Mouse (Mus musculus): ENCODE results near the gene Kank4. TPM values are rescaled to one million over a fixed set of nuclear protein-coding genes. Genes with fewer than 3 reads are reported as not detected.
A peak's percentile ranks its signal among the peaks of the same experiment; 100 is the strongest.

Kank4 gene
- polyA plus RNA-seq, 1 experiment from 2014 or later: 0.84 TPM

DNA sequence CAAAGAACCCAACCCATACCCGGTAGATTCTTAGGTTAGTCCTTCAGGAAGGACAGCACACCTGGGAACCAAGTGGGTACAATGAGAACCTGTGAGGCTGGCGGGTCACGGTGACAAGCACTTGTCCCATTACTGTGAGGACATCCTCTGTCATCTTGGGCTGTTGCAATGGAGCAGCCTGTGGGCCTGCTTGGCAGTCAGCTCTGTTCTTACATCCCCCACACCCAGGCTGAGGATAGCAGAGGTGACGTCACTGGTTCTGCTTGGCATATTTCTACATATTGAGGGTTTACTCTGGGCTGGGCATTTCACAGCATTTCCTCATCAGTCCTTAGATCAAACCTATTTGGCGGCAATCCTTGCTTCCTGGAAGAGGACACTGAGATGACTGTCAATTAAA, 43.6 kb downstream of the Kank4 start:
- H3K4me1 ChIP-seq (ENCODE audit: control insufficient read depth in 2 of 2, insufficient read depth in 2 of 2, low read length in 2 of 2): peaks cover 8 to 17% of the 10 kb centered on the region in 2 experiments
- peaks cover 6% of the 10 kb centered on the region; the same call in 1 of the 2 replicates for H3K27me3 ChIP-seq (ENCODE audit: control insufficient read depth, insufficient read depth, low read length)
- no peak overlapping the region for H3K4me3 ChIP-seq (ENCODE audit: control insufficient read depth in 1 of 2, insufficient read depth in 1 of 2, low read depth in 1 of 2, low read length in 2 of 2)
- WGBS: 78% methylated on average over 5 of the region's 5 CpGs
- H3K9me3 ChIP-seq (ENCODE audit: control insufficient read depth, low read length): no peaks in the 10 kb centered on the region
- no peak for ATAC-seq (ENCODE audit: insufficient number of reproducible peaks, insufficient read depth, low FRiP score, low read depth)
- no peaks in the 10 kb centered on the region for H3K36me3 ChIP-seq (ENCODE audit: control insufficient read depth, insufficient read depth, low read length)
- no peak overlapping the region for H3K9ac ChIP-seq (ENCODE audit: low read length)
- H3K27ac ChIP-seq (replicated peaks in 1 of 2; ENCODE audit: control insufficient read depth in 1 of 2, insufficient read depth in 1 of 2, low read depth in 2 of 2, low read length in 2 of 2): no peak overlapping the region
- no peak overlapping the region for H3K4me2 ChIP-seq (ENCODE audit: low read length)

DNA sequence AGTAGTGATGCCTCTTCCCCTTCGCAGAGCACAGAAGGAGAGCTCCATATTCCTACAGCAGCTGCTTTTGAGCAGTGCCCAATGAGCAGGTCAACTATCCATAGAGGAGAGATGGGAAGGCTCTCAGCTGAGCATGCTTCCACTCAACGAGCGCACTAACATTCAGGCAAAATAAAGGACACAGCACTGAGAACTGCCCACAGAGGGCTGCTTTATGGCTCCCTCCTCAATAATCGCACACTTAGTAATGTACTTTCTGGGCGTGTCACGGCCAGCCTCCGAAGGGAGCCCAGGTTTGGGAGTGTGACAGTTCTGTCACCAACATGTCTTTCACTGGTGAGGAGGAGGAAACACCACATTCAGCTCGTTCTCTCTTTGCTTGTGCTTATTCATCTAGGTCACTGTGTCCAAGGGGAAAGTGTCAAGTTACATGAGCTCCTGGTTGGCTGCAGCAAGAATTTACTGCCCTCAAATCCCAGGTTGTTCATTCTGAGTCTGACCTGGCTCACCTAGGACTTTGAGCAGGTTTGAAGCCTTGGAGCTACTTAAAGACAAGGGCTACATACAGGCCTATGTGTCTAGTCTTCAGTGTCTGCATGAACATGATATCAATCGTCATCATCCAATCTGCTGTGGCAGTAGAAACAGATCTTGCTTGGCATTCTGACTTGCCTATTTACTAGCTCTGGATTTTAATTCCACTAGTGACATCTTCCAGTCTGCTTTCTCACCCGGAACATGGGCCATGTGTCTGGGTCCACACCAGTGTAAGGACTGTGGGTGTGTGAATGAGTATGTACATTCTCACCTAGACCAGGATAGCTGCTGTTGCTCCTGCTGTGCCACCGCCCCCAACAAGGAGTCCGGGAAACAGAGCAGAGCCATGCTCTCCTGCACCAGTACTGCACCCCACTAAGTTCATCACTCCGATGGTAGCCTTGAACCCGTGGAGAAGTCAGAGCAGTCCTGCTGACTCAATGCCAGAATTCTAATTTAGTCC, 49.9 kb downstream of the Kank4 start:
- Histone ChIP-seq H3K27ac (replicated peaks in 1 of 2; ENCODE audit: control insufficient read depth in 1 of 2, insufficient read depth in 1 of 2, low read depth in 2 of 2, low read length in 2 of 2) (no peak overlapping the region), H3K4me3 (ENCODE audit: control insufficient read depth in 1 of 2, insufficient read depth in 1 of 2, low read depth in 1 of 2, low read length in 2 of 2) (no peak overlapping the region), H3K4me1 (ENCODE audit: control insufficient read depth in 2 of 2, insufficient read depth in 2 of 2, low read length in 2 of 2) (0 out of 4 replicates have a peak, but pooled peaks cover 0 to 3% of the 10 kb centered on the region in 2 experiments), H3K9me3 (ENCODE audit: control insufficient read depth, low read length) (peaks cover 5% of the 10 kb centered on the region; the same call in 1 of the 2 replicates), H3K36me3 (ENCODE audit: control insufficient read depth, insufficient read depth, low read length) (no peaks in the 10 kb centered on the region), H3K9ac (ENCODE audit: low read length) (no peak overlapping the region), H3K4me2 (ENCODE audit: low read length) (no peak overlapping the region), H3K27me3 (ENCODE audit: control insufficient read depth, insufficient read depth, low read length) (no peaks in the 10 kb centered on the region)
- WGBS: 62% methylated on average over 14 of the region's 14 CpGs
- no peak for ATAC-seq (ENCODE audit: insufficient number of reproducible peaks, insufficient read depth, low FRiP score, low read depth)

DNA sequence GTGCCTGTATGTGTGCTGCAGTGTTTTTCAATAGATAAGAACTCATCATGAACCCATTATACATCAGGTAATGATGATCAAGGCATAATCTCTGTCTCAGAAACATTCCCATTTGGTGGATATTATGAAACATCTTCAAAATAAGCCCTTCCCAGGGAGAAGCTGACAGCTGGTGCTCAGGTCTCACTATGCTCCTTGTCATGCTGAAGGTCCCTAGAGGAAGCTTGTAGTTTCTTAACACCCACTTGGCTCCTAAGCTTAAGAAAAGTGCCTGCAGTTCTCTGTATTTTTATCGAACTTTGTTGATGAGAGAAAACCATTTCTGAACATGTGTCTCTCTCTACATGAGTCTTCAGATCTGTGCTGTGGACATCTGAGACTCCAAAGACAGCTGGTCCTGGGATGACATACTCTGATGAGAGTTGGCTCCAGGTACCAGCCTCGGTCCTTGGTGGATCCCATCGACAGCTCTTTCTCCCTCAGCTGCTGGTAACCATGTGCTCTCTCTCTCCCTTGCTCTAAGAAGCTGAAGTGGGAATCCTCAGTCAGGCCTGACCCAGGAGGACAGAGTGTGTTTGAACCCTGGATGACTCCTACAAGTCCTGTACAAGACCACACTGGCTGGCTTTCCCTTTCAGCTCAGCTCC, 58.3 kb downstream of the Kank4 start:
- Histone ChIP-seq H3K9ac (ENCODE audit: low read length) (no peak overlapping the region), H3K4me2 (ENCODE audit: low read length) (no peak overlapping the region), H3K36me3 (ENCODE audit: control insufficient read depth, insufficient read depth, low read length) (no peaks in the 10 kb centered on the region), H3K27me3 (ENCODE audit: control insufficient read depth, insufficient read depth, low read length) (no peaks in the 10 kb centered on the region), H3K4me1 (ENCODE audit: control insufficient read depth in 2 of 2, insufficient read depth in 2 of 2, low read length in 2 of 2) (no peaks in the 10 kb centered on the region; a peak in 1 of 4 replicates), H3K4me3 (ENCODE audit: control insufficient read depth in 1 of 2, insufficient read depth in 1 of 2, low read depth in 1 of 2, low read length in 2 of 2) (no peak overlapping the region), H3K27ac (replicated peaks in 1 of 2; ENCODE audit: control insufficient read depth in 1 of 2, insufficient read depth in 1 of 2, low read depth in 2 of 2, low read length in 2 of 2) (no peak overlapping the region), H3K9me3 (ENCODE audit: control insufficient read depth, low read length) (no peaks in the 10 kb centered on the region)
- WGBS: 64% methylated on average over 3 of the region's 3 CpGs
- ATAC-seq (ENCODE audit: insufficient number of reproducible peaks, insufficient read depth, low FRiP score, low read depth): no peak

DNA sequence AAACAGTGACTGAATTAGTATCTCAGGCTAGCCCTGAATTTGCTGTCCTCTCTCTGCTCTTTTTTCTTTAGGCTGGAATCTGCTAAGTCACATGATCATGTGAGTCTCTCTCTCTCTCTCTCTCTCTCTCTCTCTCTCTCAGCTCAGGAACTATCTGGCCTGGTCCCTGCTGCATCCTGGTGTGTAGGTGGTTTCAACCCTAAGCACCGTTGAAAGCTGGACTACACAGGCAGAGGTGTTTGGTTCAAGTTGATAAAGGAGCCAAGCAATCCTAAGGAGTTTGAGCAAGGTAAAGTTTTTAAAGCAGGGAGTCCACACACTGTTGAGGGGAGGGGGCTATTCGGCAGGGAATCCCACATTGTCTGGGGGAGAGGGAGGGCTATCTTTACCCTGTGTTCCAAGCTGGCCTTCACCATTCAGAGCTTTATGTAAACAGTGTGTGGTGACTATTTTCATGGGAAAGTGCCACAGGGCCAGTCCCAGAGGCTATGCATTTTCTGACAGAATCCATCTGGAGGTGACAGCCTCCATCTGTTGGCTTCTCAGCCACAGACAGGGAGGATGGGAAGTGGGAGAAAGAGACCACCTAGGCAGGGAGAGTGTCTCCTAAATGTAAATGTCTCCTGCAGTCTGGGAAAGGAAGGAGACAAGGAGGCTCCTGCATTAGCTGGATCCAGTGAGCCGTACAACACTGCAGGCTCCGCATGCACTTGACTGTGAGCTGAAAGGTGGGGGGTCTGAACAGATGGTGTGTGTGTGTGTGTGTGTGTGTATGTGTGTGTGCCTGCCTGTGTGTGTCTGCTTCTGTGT, 59.1 kb downstream of the Kank4 start:
- WGBS: 47% methylated on average over 4 of the region's 4 CpGs
- Histone ChIP-seq H3K4me2 (ENCODE audit: low read length) (no peak overlapping the region), H3K9me3 (ENCODE audit: control insufficient read depth, low read length) (no peaks in the 10 kb centered on the region), H3K27me3 (ENCODE audit: control insufficient read depth, insufficient read depth, low read length) (no peaks in the 10 kb centered on the region), H3K4me1 (ENCODE audit: control insufficient read depth in 2 of 2, insufficient read depth in 2 of 2, low read length in 2 of 2) (no peaks in the 10 kb centered on the region; a peak in 1 of 4 replicates), H3K27ac (replicated peaks in 1 of 2; ENCODE audit: control insufficient read depth in 1 of 2, insufficient read depth in 1 of 2, low read depth in 2 of 2, low read length in 2 of 2) (no peak overlapping the region), H3K4me3 (ENCODE audit: control insufficient read depth in 1 of 2, insufficient read depth in 1 of 2, low read depth in 1 of 2, low read length in 2 of 2) (no peak overlapping the region), H3K9ac (ENCODE audit: low read length) (no peak overlapping the region), H3K36me3 (ENCODE audit: control insufficient read depth, insufficient read depth, low read length) (no peaks in the 10 kb centered on the region)
- ATAC-seq (ENCODE audit: insufficient number of reproducible peaks, insufficient read depth, low FRiP score, low read depth): peak; percentile 35; the same call in 1 of the 2 replicates

DNA sequence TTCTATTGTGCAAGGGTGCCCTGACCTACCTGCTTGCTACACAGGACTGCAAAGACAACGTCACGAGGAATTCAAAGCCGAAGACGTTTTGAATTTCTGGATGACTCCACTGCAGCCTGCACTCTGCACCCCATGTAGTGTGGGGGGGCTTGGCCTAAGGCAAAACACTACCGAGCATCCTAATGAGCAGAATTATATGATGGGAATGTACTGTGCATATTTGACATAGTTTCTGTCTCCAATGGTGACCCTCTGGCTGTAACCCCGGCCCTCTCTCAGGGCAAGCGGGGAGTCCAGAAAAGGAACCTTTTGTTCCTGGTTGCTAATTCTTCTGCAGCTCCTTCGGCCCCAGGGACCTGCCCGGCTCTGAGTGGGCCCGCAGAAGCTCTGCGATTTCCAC, 61.2 kb downstream of the Kank4 start:
- no peak for ATAC-seq (ENCODE audit: insufficient number of reproducible peaks, insufficient read depth, low FRiP score, low read depth)
- no peaks in the 10 kb centered on the region; a peak in 1 of 4 replicates for H3K4me1 ChIP-seq (ENCODE audit: control insufficient read depth in 2 of 2, insufficient read depth in 2 of 2, low read length in 2 of 2)
- no peaks in the 10 kb centered on the region for H3K36me3 ChIP-seq (ENCODE audit: control insufficient read depth, insufficient read depth, low read length)
- WGBS: 67% methylated on average over 11 of the region's 11 CpGs
- no peaks in the 10 kb centered on the region for H3K27me3 ChIP-seq (ENCODE audit: control insufficient read depth, insufficient read depth, low read length)
- H3K4me3 ChIP-seq (ENCODE audit: control insufficient read depth in 1 of 2, insufficient read depth in 1 of 2, low read depth in 1 of 2, low read length in 2 of 2): no peak overlapping the region
- no peak overlapping the region for H3K27ac ChIP-seq (replicated peaks in 1 of 2; ENCODE audit: control insufficient read depth in 1 of 2, insufficient read depth in 1 of 2, low read depth in 2 of 2, low read length in 2 of 2)
- no peaks in the 10 kb centered on the region for H3K9me3 ChIP-seq (ENCODE audit: control insufficient read depth, low read length)
- no peak overlapping the region for H3K4me2 ChIP-seq (ENCODE audit: low read length)
- H3K9ac ChIP-seq (ENCODE audit: low read length): no peak overlapping the region

DNA sequence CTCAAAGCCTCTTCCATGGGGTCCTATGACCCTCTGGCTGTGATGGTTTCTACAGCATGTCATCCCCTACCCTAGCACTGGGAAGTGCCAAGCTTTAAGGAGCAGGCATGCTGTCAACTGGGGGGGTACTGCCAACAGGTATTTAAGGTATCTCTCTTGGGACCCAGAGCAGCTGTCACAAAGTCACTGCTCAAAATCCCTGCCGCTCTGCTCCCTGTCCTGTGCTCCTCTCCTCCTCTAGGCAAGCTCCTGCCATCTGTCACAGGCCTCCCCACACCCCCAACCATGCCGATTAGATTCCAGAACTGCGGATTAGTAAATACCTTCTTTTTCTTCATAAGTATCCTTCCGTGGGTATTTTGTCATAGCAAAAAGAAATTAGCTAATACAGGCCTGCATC, 62.9 kb downstream of the Kank4 start:
- WGBS: 73% methylated on average over 4 of the region's 4 CpGs
- no peaks in the 10 kb centered on the region for H3K27me3 ChIP-seq (ENCODE audit: control insufficient read depth, insufficient read depth, low read length)
- H3K4me3 ChIP-seq (ENCODE audit: control insufficient read depth in 1 of 2, insufficient read depth in 1 of 2, low read depth in 1 of 2, low read length in 2 of 2): no peak overlapping the region
- no peaks in the 10 kb centered on the region for H3K9me3 ChIP-seq (ENCODE audit: control insufficient read depth, low read length)
- H3K4me2 ChIP-seq (ENCODE audit: low read length): no peak overlapping the region
- no peak for ATAC-seq (ENCODE audit: insufficient number of reproducible peaks, insufficient read depth, low FRiP score, low read depth)
- H3K36me3 ChIP-seq (ENCODE audit: control insufficient read depth, insufficient read depth, low read length): no peaks in the 10 kb centered on the region
- no peaks in the 10 kb centered on the region; a peak in 1 of 4 replicates for H3K4me1 ChIP-seq (ENCODE audit: control insufficient read depth in 2 of 2, insufficient read depth in 2 of 2, low read length in 2 of 2)
- no peak overlapping the region for H3K9ac ChIP-seq (ENCODE audit: low read length)
- H3K27ac ChIP-seq (replicated peaks in 1 of 2; ENCODE audit: control insufficient read depth in 1 of 2, insufficient read depth in 1 of 2, low read depth in 2 of 2, low read length in 2 of 2): no peak overlapping the region

DNA sequence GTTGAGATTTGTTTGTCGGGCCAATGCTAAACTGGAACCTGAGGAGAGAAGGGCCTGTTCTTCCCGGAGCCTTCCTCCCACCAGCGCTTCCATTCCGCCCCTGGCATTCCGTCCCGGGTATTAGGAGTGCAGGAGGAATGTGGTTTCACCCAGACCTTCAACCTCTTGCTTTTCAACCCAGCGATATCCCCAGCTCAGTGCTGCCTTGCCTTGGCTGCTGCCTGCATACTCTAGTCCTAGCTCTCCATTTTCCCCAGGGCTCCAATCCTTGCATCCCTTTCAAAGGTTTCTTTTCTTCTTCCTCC, 73.5 kb downstream of the Kank4 start:
- Histone ChIP-seq H3K27me3 (ENCODE audit: control insufficient read depth, insufficient read depth, low read length) (no peaks in the 10 kb centered on the region), H3K36me3 (ENCODE audit: control insufficient read depth, insufficient read depth, low read length) (no peaks in the 10 kb centered on the region), H3K27ac (replicated peaks in 1 of 2; ENCODE audit: control insufficient read depth in 1 of 2, insufficient read depth in 1 of 2, low read depth in 2 of 2, low read length in 2 of 2) (no peak overlapping the region; a peak in 1 of 4 replicates), H3K9ac (ENCODE audit: low read length) (no peak overlapping the region), H3K4me3 (ENCODE audit: control insufficient read depth in 1 of 2, insufficient read depth in 1 of 2, low read depth in 1 of 2, low read length in 2 of 2) (no peak overlapping the region), H3K4me2 (ENCODE audit: low read length) (no peak overlapping the region), H3K9me3 (ENCODE audit: control insufficient read depth, low read length) (no peaks in the 10 kb centered on the region), H3K4me1 (ENCODE audit: control insufficient read depth in 2 of 2, insufficient read depth in 2 of 2, low read length in 2 of 2) (peaks cover 0 to 2% of the 10 kb centered on the region in 2 experiments; a peak in 1 of 4 replicates)
- WGBS: 22% methylated on average over 7 of the region's 7 CpGs
- ATAC-seq (ENCODE audit: insufficient number of reproducible peaks, insufficient read depth, low FRiP score, low read depth): no peak
